Mouse (Mus musculus): ENCODE measurements around the gene Mcm10.
"Not testable (repeated sequence)": the region's sequence is repeated elsewhere in the genome, so short reads cannot be mapped to it uniquely, and the experiment has no call there.

DNA sequence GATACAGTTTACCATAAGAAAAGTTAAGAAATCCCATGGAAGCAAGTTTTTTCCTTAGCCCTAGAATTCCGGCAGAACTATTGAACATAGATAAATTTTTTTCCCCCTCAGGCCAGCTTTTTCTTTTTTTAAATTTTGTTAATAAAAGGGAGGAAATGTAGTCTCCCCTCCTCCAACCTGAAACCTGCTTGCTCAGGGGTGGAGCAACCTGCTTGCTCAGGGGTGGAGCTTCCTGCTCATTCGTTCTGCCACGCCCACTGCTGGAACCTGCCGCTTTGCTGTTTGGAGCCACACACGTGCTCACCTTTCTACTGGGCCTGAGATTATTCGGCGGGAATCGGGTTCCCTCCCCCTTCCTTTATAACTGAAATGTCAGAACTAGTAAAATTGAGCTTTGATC lies 62.9 kb downstream of the Mcm10 start:
- not testable (repeated sequence) for TF ChIP-seq MEF2A (IDR thresholded peaks at IDR 0.05; ENCODE audit: extremely low read depth, insufficient replicate concordance, low read depth, low read length, poor library complexity, severe bottlenecking); ZC3H11A (IDR thresholded peaks at IDR 0.05; ENCODE audit: low read depth, low read length)

Measured in MEL (cell line).